Mouse (Mus musculus) splenic B cell, adult 2 months (primary cell): Measurements from ENCODE around the gene Gjd3.
A peak's percentile ranks its signal among the peaks of the same experiment; 100 is the strongest.
"Not testable (repeated sequence)": the region's sequence is repeated elsewhere in the genome, so short reads cannot be mapped to it uniquely, and the experiment has no call there.

ENCODE experiments used
- DNase-seq: peaks from one replicate; pipeline ENCODE4 v3.0.0-alpha.2; 2011; ENCODE audit warnings: low read depth, low spot score
- H3K27me3 ChIP-seq: 2 replicates; pipeline ENCODE4 v1.6.1; 2012; ENCODE audit warnings: mild to moderate bottlenecking, low read length, moderate library complexity, mixed read lengths; ENCODE audit not compliant: control insufficient read depth, poor library complexity, insufficient read depth, severe bottlenecking
- H3K36me3 ChIP-seq: 2 replicates; pipeline ENCODE4 v1.6.1; 2012; ENCODE audit warnings: mild to moderate bottlenecking, low read length, moderate library complexity, mixed read lengths; ENCODE audit not compliant: control insufficient read depth, poor library complexity, insufficient read depth, severe bottlenecking

Gjd3 gene

GRCm38 (mm10) chr11:98939084-98939952, 43.5 kb downstream of the Gjd3 start:
- DNase-seq: peak; percentile 90
- Histone ChIP-seq H3K27me3 (no peaks in the 10 kb centered on the region), H3K36me3 (no peaks in the 10 kb centered on the region)

- DNase-seq: no peak
- Histone ChIP-seq H3K36me3 (no peaks in the 10 kb centered on the region), H3K27me3 (no peaks in the 10 kb centered on the region)
Observed at GRCm38 (mm10) chr11:98938701-98939083, 44.1 kb downstream of the Gjd3 start.

GRCm38 (mm10) chr11:98937914-98938694, 44.7 kb downstream of the Gjd3 start:
- Histone ChIP-seq H3K27me3 (no peaks in the 10 kb centered on the region), H3K36me3 (no peaks in the 10 kb centered on the region)
- peak; percentile 76 for DNase-seq

- Histone ChIP-seq H3K36me3 (no peaks in the 10 kb centered on the region), H3K27me3 (no peaks in the 10 kb centered on the region)
- peak; percentile 92 for DNase-seq
Observed at GRCm38 (mm10) chr11:98937410-98937913, 45.4 kb downstream of the Gjd3 start.

- H3K27me3 ChIP-seq: no peaks in the 10 kb centered on the region
- DNase-seq: no peak
- H3K36me3 ChIP-seq: no peaks in the 10 kb centered on the region
Observed at GRCm38 (mm10) chr11:98936606-98937409, 46.0 kb downstream of the Gjd3 start.

- Histone ChIP-seq H3K27me3 (no peaks in the 10 kb centered on the region), H3K36me3 (no peaks in the 10 kb centered on the region)
- no peak for DNase-seq
Observed at GRCm38 (mm10) chr11:98936170-98936569, 46.6 kb downstream of the Gjd3 start.

GRCm38 (mm10) chr11:98935123-98935522, 47.7 kb downstream of the Gjd3 start:
- no peak for DNase-seq
- Histone ChIP-seq H3K27me3 (no peaks in the 10 kb centered on the region), H3K36me3 (no peaks in the 10 kb centered on the region)

- Histone ChIP-seq H3K36me3 (no peaks in the 10 kb centered on the region), H3K27me3 (no peaks in the 10 kb centered on the region)
- no peak for DNase-seq
Observed at GRCm38 (mm10) chr11:98934367-98934766, 48.4 kb downstream of the Gjd3 start.

GRCm38 (mm10) chr11:98933847-98934246, 49.0 kb downstream of the Gjd3 start:
- not testable (repeated sequence) for H3K27me3 ChIP-seq

GRCm38 (mm10) chr11:98933151-98933550, 49.7 kb downstream of the Gjd3 start:
- H3K36me3 ChIP-seq: no peaks in the 10 kb centered on the region
- peak; percentile 81 for DNase-seq
- no peaks in the 10 kb centered on the region for H3K27me3 ChIP-seq

More at GRCm38 (mm10) chr11:98933847-98934246, 49.0 kb downstream of the Gjd3 start:
- not testable (repeated sequence) for DNase-seq, H3K36me3 ChIP-seq

GRCm38 (mm10) chr11:98932293-98933091, 50.3 kb downstream of the Gjd3 start:
- no peaks in the 10 kb centered on the region for H3K36me3 ChIP-seq
- H3K27me3 ChIP-seq: no peaks in the 10 kb centered on the region
- no peak for DNase-seq
